Mouse (Mus musculus) layer of hippocampus, postnatal 10 days (tissue): ENCODE measurements around the gene Lif. TPM values are rescaled to one million over a fixed set of nuclear protein-coding genes. Genes with fewer than 3 reads are reported as not detected.

Source experiments
- DNase-seq, 2 experiments: peaks; one replicate each; pipeline ENCODE4 v3.0.0; 2021; ENCODE audit warnings: low spot score in 2 of 2
- total RNA-seq, 2 experiments: library from RNA; stranded (reverse); gene quantifications; 2 replicates each; pipeline ENCODE4 v1.2.3; 2021

The Lif gene
- total RNA-seq, 2 experiments from 2014 or later, result 0.59 to 0.71 TPM

DNA sequence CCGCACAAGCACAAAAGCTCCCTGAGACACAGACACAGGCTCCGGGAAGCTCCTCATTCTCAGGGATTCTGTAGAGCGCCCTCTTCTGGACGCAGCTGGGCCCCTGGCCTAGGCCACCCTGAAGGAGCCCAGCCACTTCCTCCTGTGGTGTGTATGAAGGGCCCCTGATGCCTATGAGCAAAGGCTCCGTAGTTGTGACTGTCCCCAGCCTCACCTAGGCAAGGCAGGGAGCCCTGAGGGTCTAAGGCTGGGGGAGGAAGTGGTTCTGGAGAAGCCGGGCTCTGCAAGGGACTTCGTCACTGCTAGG is 3.8 kb downstream of the Lif start:
- DNase-seq, result peak; percentile 75 to 76

DNA sequence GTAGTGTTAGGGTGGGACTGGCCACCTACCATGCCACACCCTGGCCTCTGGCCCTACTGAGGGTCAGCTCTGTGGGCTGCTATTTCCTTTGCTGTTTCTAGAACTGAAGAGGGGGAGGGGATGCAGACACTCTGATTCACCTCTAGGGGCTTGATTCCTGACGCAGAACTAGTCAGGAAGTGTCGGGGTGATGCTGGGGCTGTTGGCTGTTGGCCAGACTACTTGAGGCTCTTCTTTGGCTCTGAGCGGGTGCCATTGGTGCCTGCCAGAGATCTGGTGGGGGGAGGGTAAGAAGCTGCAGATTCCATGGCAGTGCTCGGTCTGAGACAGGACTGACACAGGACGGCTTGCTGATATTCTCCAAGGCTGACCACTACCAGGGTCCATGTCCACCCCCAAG is 4.6 kb downstream of the Lif start:
- DNase-seq, result peak; percentile 56 to 57

- DNase-seq, result no peak
Observed at GRCm38 (mm10) chr11:4262847-4263246, 5.5 kb downstream of the Lif start.

DNA sequence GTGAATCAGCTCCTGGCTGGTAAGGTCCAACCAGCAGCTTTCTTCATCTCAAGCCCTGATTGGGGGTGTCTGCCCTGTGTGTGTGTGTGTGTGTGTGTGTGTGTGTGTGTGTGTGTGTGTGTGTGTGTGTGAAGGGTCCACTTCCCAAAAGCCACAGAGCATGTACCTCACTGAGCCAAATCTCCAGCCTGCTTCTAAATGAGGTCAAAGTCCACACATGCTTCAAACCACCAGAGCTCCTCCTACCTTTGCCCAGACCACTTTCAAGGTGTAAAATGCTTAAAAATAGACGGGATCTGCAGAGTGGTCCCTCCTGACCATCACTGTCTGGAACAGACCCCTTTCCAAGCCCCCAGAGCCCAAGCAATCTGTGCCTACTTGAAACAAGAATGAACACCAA is 5.9 kb downstream of the Lif start:
- no peak for DNase-seq

GRCm38 (mm10) chr11:4264066-4264465 is 6.7 kb downstream of the Lif start:
- DNase-seq, result no peak

DNA sequence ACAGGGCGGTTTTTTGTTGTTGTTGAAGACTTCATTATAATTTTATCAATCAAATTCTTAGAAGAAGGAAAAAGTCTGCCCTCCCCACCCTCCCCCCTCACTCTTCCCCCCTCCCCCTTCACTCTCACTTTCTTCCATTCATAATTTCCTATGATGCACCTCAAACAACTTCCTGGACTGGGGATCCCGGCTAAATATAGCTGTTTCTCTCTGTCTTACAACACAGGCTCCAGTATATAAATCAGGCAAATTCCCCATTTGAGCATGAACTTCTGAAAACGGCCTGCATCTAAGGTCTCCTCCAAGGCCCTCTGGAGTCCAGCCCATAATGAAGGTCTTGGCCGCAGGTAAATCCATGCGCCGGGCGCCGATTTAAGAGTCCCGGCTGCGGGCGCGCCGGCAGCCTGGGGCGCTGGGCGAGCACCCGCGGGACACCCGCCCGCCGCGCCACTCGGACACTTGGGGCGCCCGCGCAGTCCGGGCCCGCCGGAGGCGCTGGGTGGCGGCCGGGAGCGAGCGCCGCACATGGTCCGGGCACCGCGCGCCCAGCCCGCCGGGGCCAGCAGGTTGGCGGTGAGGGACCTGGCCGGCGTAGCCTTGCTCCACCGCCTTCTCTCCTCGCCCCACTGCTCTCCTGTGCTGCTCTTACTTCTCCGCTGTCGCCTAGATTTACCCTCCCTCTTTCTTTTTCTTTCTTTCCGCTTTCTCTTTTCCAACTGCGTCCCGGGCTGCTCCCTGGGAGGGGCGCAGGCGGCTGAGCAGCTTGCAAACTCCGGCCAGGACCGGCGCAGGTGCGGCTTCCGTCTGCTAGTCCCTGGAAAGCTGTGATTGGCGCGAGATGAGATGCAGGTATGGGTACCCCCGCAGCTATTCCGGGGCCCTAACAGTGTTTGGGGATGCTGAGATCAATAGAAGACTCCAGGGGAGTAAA is 9.2 kb downstream of the Lif start:
- peak; percentile 20 to 53 for DNase-seq

GRCm38 (mm10) chr11:4267202-4267578 is 9.8 kb downstream of the Lif start:
- DNase-seq, result no peak

DNA sequence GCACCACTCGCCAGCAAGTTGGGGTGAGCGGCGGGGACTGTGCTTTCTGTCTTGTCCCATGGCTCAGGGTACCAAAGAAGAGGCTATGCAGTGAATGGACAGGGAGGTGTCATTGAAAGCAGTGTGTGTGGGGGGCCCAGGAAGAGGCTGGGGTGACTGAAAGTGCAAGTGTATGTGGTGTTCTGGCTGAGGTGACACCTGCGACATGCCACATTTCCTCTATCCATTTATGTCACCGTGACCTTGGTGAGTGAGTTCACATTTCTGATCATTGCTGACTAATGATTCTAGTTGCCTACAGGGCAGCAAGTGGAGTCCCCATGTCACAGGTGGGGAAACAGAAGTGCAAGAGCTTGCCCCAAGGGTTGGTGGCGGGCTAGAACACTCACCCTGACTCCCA is 11.1 kb downstream of the Lif start:
- DNase-seq, result no peak

GRCm38 (mm10) chr11:4270744-4271459 is 13.5 kb downstream of the Lif start:
- DNase-seq, result peak in 1 of 2 experiments; percentile 25

DNA sequence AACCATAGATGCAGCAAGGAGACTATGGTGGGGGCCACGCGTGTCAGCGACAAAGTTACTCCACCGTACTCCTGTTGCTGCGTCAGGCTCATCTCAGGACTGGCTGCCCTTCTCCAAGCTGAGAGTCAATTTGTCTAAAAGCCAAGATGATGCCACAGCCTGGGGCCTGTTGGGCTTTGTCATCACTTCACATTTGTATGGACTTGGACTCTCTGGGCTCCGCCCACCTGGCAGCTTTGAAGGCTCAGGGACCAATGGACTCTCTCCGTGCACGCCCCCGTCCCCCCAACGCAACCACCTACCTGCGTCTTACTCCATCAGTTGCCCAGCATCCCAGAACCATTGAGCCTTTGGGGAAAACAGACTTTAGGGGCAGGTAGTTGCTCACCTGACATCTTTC is 14.2 kb downstream of the Lif start:
- no peak for DNase-seq

DNA sequence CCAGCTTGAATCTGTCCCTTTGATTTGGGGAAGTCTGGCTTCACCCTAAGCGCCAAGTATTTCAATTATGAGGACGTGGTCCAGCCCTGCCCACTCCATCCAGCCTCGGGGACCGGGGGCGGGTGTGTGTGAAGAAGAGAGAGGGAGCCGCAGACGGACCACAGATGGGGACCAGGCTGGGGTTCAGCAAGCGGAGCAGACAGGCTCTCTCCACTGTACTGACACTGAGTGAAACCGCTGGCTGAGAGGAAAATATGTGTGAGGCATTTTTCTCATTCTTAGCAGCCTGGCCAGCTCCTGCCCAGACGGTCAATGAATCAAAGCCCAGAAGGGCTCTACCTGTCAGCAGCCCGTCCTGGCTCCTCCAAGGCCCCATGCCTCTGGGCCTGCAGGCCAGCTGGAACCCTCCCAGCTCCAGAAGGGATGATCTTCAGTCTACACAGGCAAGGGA is 19.1 kb downstream of the Lif start:
- no peak for DNase-seq

GRCm38 (mm10) chr11:4279909-4280308 is 22.6 kb downstream of the Lif start:
- DNase-seq, result no peak

DNA sequence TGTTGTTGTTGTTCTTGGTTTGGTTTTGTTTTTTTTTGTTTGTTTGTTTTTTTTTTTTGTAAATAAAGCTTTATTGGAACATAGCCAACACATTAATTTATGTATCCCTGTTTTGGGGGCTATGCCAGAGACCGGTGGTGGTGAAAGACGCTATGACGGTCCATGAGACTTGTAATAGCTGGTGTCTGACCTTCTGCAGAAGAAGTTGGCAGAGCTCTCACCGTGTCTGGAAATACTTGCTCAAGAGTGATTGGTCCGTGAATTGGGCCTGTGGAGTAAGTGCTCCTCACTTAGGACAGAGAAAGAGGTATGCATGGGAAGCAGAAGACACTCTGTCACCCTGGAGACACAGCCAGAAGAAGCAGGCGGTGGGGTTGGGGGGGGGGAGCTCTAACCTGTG is 24.5 kb downstream of the Lif start:
- no peak for DNase-seq

DNA sequence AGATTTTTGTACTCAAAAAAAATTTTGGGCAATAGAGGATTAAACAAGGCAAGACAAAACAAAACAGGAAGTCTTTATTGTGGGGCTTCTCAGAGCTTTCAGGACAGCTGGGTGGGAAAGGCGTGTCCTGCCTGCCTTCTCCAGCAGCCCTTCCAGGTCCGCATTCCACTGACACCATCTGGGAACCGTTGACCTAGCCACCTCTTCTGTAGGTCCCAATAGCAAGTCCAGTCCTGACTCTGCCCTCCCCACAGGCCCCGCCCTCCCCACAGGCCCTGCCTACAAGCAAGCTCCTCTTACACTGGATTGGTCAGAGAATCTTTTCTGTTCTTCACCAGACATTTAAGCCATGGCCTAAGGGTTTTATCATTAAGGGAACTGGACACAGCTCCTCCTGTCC is 26.3 kb downstream of the Lif start:
- DNase-seq, result no peak

- no peak for DNase-seq
Observed at GRCm38 (mm10) chr11:4289280-4289679, 31.9 kb downstream of the Lif start.

DNA sequence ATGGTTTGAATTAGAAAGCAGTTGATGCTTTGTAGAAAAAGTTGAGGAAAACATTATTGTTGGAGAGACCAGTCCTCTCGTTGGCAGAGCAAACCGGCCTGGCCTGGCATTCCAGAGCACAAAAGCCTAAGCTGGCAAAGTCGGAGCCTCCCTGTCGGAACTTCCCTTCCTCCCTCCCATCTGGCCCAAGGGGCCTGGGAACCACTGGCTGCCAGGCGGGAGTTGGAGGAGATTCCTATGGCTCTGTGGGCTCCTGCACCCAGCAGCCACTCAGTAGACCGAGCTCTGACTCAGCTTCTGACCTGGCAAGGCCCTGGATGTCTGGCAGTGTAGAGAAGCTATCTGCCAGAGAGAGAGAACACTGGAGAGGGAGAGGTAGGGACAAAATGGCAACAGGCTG is 34.3 kb downstream of the Lif start:
- peak; percentile 62 to 71 for DNase-seq

GRCm38 (mm10) chr11:4292224-4292887 is 35.0 kb downstream of the Lif start:
- DNase-seq, result no peak

DNA sequence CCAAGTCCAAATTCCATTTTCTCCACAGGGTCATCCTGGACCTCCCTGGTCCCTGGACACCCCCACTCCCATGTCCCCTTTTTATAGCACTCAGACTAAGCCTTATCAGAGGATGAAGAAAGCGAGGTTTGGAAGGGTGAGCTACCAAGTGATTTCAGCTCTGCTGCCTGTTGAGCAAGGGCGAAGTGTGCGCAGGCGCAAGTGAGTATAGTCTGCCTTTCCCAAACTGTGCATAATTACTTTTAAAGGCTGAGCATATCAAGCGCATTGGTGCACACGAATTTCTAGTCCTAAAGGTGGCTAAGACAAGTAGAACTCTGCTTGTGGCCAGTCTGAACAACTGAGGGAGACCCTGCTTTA is 35.5 kb downstream of the Lif start:
- no peak for DNase-seq

- no peak for DNase-seq
Observed at GRCm38 (mm10) chr11:4293481-4293880, 36.1 kb downstream of the Lif start.

DNA sequence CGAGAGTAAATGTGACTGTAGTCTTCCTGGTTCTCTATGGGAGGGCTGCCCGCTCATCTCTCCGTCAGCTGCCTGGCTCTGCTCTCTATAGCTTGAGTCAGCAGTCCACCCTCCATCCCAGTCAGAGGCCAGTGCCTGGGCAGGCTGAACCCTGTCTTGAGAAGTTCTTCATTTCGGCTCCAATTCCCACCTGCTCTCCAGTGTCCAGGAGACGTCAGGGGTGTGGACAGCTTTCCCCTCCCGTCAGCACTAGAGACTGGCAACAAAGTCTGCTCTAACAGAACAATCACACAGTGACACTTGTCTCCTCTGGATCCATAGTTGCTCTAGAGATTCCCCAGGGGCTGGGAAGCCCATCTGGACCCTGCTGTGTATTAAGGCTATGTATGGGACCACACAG is 36.7 kb downstream of the Lif start:
- DNase-seq, result no peak

DNA sequence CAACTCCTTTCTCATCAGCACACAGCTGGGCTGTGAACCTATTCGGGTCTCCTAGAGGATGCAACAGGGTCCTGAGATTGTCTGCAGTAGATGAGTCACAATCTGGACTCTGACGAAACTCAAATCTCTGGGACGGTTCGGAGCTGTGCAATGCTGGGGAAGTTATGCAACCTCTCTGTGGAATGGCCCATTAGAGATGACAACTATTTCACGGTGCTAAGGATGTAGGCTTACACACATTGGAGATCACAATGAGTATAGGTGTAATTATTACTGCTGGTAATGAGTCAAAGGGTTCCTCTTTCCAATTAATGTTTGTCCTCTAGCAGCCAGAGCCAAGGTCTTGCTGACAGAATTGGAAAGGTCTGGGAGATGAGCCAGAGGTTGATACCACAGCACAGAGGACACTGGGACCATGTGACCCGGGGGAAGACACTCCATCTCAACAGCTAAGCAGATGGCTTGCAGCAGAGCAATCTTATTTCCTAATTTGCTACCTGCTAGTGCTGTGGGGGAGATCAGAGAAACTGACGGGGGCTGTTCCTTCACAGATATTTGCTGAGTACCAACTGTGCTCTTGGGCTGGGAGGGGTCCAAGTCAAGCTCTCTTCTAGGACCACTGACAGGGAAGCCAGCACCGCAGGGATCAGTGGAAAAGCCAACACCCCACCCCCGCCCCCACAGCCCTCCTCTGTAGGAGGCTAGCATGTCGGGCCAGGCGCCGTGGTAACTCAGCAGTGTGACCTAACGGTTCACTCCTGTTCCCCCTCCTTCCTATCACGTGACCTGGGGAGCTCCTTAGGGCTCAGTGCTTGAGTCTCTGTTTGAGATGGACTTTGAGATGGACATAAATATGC is 37.4 kb downstream of the Lif start:
- DNase-seq, result no peak
